Mouse (Mus musculus) hindbrain, embryonic 14.5 days (tissue): ENCODE results near the gene Rem1. TPM values are rescaled to one million over a fixed set of nuclear protein-coding genes. Genes with fewer than 3 reads are reported as not detected.
A peak's percentile ranks its signal among the peaks of the same experiment; 100 is the strongest.

Source experiments
- ATAC-seq: fragments of 200-750 bp; cut with Nextera tagmentation; 2 replicates; pipeline ENCODE4 v1.8.0; 2017; ENCODE audit warnings: moderate number of reproducible peaks, mild to moderate bottlenecking, moderate TSS enrichment, moderate library complexity; ENCODE audit not compliant: low FRiP score
- DNase-seq: peaks from one replicate; pipeline ENCODE4 v3.0.0-alpha.2; 2015; ENCODE audit warnings: low spot score
- H3K27ac ChIP-seq: fragments of 300-500 bp; sonication (generic); 2 replicates; pipeline ENCODE4 v1.5.1; 2014; ENCODE audit warnings: mild to moderate bottlenecking, moderate library complexity
- H3K27me3 ChIP-seq: fragments of 300-500 bp; sonication (generic); 2 replicates; pipeline ENCODE4 v1.6.1; 2014; ENCODE audit warnings: mild to moderate bottlenecking, low read length, mixed read lengths; ENCODE audit not compliant: control insufficient read depth, insufficient read depth
- H3K36me3 ChIP-seq: fragments of 300-500 bp; sonication (generic); replicated peaks from 2 replicates; pipeline ENCODE4 v1.6.1; 2014; ENCODE audit not compliant: control insufficient read depth, insufficient read depth
- H3K4me1 ChIP-seq: fragments of 300-500 bp; sonication (generic); replicated peaks from 2 replicates; pipeline ENCODE4 v1.6.1; 2014; ENCODE audit warnings: antibody characterized with exemption, low read length, mixed read lengths; ENCODE audit not compliant: control insufficient read depth, insufficient read depth
- H3K4me2 ChIP-seq: fragments of 300-500 bp; sonication (generic); replicated peaks from 2 replicates; pipeline ENCODE4 v1.6.1; 2014; ENCODE audit warnings: mild to moderate bottlenecking, moderate library complexity
- H3K4me3 ChIP-seq: fragments of 300-500 bp; sonication (generic); replicated peaks from 2 replicates; pipeline ENCODE4 v1.5.1; 2014; ENCODE audit warnings: mild to moderate bottlenecking, low read length
- H3K9ac ChIP-seq: fragments of 300-500 bp; sonication (generic); 2 replicates; pipeline ENCODE4 v1.6.1; 2014
- H3K9me3 ChIP-seq: fragments of 300-500 bp; sonication (generic); 2 replicates; pipeline ENCODE4 v1.6.1; 2016; ENCODE audit warnings: low read length; ENCODE audit not compliant: control insufficient read depth
- WGBS: fragments of 180-500 bp; shearing (Covaris S2); extraction: QIAGEN DNeasy Blood & Tissue Kit; methylation state at CpG from one replicate; pipeline ENCODE4 v1.1.7; 2014; 5-methylcytosine and 5-hydroxymethylcytosine counted together
- polyA plus RNA-seq: library from polyadenylated mRNA; unstranded; fragments of >200 nt; fragmentation: Nextera tagmentation; extraction: Ambion mirVana; gene quantifications from 2 replicates; pipeline ENCODE4 v1.2.1, GENCODE M21; 2014

Rem1 gene
- polyA plus RNA-seq, 1 experiment from 2014 or later, result 0.87 TPM

DNA sequence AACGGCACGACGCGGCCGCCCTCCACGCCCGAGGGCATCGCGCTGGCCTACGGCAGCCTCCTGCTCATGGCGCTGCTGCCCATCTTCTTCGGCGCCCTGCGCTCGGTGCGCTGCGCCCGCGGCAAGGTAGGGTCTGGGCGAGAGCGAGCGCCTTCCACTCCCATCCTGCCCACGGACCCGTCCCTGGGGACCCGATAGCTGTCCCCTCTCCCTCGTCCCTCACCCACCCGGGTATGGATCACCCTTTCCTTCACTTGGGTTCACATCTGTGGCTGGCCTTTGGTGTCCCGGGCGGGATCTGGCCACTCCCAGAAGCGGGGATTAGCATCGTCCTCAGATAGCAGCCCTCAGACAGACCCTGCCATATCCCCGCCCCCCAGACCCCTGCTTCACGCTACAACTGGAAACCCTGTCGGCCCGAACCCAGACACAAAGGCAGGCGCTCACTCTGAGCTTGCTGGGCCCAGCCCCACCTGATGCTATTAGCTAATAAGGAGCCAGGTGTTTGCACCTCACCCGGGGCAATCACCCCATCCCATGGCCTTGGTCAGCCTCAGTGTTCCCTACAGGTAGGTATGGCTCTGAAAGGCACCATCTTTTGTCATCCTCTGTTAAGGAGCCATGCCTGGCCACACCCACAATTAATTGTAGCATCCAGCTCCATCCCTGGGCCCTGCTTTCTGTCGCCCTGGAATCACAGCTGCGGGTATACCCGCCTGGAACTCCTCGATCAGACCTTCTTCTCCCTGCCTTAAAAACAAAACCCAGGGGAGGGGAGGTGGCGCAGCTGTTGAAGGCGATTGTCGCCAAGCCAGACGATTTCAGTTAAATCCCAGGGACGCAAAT is 43.1 kb downstream of the Rem1 start:
- Histone ChIP-seq H3K9me3 (no peaks in the 10 kb centered on the region), H3K36me3 (peaks cover 28% of the 10 kb centered on the region), H3K4me3 (peak overlapping the region; percentile 95), H3K27me3 (no peaks in the 10 kb centered on the region), H3K27ac (peak overlapping the region; percentile 97), H3K4me2 (peak overlapping the region; percentile 78), H3K9ac (peak overlapping the region; percentile 98), H3K4me1 (peaks cover 31% of the 10 kb centered on the region)
- ATAC-seq (peak; percentile 80), DNase-seq (peak; percentile 54)
- under 1% methylated on average over 45 of the region's 46 CpGs for WGBS

GRCm38 (mm10) chr2:152670983-152671641 is 44.4 kb downstream of the Rem1 start:
- peak overlapping the region; percentile 97 for H3K27ac ChIP-seq
- peaks cover 31% of the 10 kb centered on the region for H3K4me1 ChIP-seq
- peaks cover 40% of the 10 kb centered on the region for H3K36me3 ChIP-seq
- H3K9ac ChIP-seq, result peak overlapping the region; percentile 98
- H3K9me3 ChIP-seq, result no peaks in the 10 kb centered on the region
- H3K27me3 ChIP-seq, result no peaks in the 10 kb centered on the region
- no peak for DNase-seq
- peak overlapping the region; percentile 95 for H3K4me3 ChIP-seq
- peak; percentile 13; the same call in 1 of the 2 replicates for ATAC-seq
- WGBS, result 56% methylated on average over 9 of the region's 9 CpGs
- peak overlapping the region; percentile 78 for H3K4me2 ChIP-seq

- Histone ChIP-seq H3K4me2 (peak overlapping the region; percentile 78), H3K9me3 (no peaks in the 10 kb centered on the region), H3K4me3 (peak overlapping the region; percentile 95), H3K9ac (peak overlapping the region; percentile 98), H3K27me3 (no peaks in the 10 kb centered on the region), H3K36me3 (peaks cover 45% of the 10 kb centered on the region), H3K4me1 (peaks cover 31% of the 10 kb centered on the region), H3K27ac (peak overlapping the region; percentile 97; the same call in 1 of the 2 replicates)
- peak; percentile 62 for DNase-seq
- 28% methylated on average over 5 of the region's 5 CpGs for WGBS
- peak; percentile 56; the same call in 1 of the 2 replicates for ATAC-seq
These were observed 44.9 kb downstream of the Rem1 start for GRCm38 (mm10) chr2:152671642-152671999.

- Histone ChIP-seq H3K27ac (no peak overlapping the region), H3K4me1 (peaks cover 31% of the 10 kb centered on the region)
These were observed 45.4 kb downstream of the Rem1 start for GRCm38 (mm10) chr2:152672166-152672565.

DNA sequence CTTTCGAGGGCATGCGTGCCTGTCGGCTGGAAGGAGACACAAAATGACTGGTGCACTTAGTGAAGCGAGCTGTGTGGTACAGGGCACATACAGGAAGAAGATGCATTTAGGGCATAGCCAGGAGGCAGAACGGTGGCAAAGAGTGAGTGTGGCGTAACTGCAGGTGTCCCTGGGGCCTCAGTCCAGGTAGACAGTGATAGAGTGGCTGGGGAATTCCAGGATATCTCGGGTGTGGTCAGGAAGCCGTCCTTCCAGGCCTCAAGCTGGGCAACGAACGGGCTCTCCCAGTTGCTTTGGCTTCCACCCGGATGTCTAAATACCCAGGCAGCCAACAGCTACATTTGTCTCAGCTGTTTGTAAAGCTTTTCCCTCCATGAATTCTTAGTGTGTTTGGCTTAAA is 47.4 kb downstream of the Rem1 start:
- no peaks in the 10 kb centered on the region for H3K27me3 ChIP-seq
- no peaks in the 10 kb centered on the region for H3K9me3 ChIP-seq
- ATAC-seq (no peak), DNase-seq (no peak)
- H3K9ac ChIP-seq, result no peak overlapping the region
- 83% methylated on average over 11 of the region's 11 CpGs for WGBS
- H3K27ac ChIP-seq, result no peak overlapping the region
- H3K4me3 ChIP-seq, result no peak overlapping the region
- peaks cover 36% of the 10 kb centered on the region for H3K4me1 ChIP-seq
- H3K36me3 ChIP-seq, result peaks cover 70% of the 10 kb centered on the region
- H3K4me2 ChIP-seq, result no peak overlapping the region

More at GRCm38 (mm10) chr2:152672166-152672565, 45.4 kb downstream of the Rem1 start:
- Histone ChIP-seq H3K4me2 (peak overlapping the region; percentile 78), H3K9ac (peak overlapping the region; percentile 98), H3K27me3 (no peaks in the 10 kb centered on the region), H3K9me3 (no peaks in the 10 kb centered on the region), H3K36me3 (peaks cover 51% of the 10 kb centered on the region), H3K4me3 (peak overlapping the region; percentile 95)
- 82% methylated on average over 12 of the region's 12 CpGs for WGBS
- no peak for DNase-seq
- ATAC-seq, result no peak

GRCm38 (mm10) chr2:152675252-152675791 is 48.6 kb downstream of the Rem1 start:
- Histone ChIP-seq H3K9ac (no peak overlapping the region), H3K4me2 (no peak overlapping the region), H3K4me3 (no peak overlapping the region), H3K27me3 (no peaks in the 10 kb centered on the region), H3K9me3 (no peaks in the 10 kb centered on the region), H3K27ac (no peak overlapping the region), H3K4me1 (peaks cover 36% of the 10 kb centered on the region), H3K36me3 (peaks cover 82% of the 10 kb centered on the region)
- ATAC-seq, result no peak
- no peak for DNase-seq
- 87% methylated on average over 13 of the region's 13 CpGs for WGBS

GRCm38 (mm10) chr2:152678302-152678701 is 51.6 kb downstream of the Rem1 start:
- WGBS, result 49% methylated on average over 3 of the region's 3 CpGs
- H3K4me3 ChIP-seq, result no peak overlapping the region
- peaks cover 96% of the 10 kb centered on the region for H3K36me3 ChIP-seq
- no peaks in the 10 kb centered on the region for H3K27me3 ChIP-seq
- H3K9ac ChIP-seq, result no peak overlapping the region
- no peaks in the 10 kb centered on the region for H3K9me3 ChIP-seq
- no peak overlapping the region for H3K4me2 ChIP-seq
- peak; percentile 71 for DNase-seq
- ATAC-seq, result no peak
- H3K27ac ChIP-seq, result no peak overlapping the region; the same call in 1 of the 2 replicates
- peaks cover 11% of the 10 kb centered on the region; the same call in 1 of the 2 replicates for H3K4me1 ChIP-seq

GRCm38 (mm10) chr2:152678925-152679324 is 52.2 kb downstream of the Rem1 start:
- peaks cover 8% of the 10 kb centered on the region; the same call in 1 of the 2 replicates for H3K4me1 ChIP-seq

More at GRCm38 (mm10) chr2:152678925-152679324, 52.2 kb downstream of the Rem1 start:
- WGBS, result 83% methylated on average over 5 of the region's 5 CpGs
- H3K4me2 ChIP-seq, result no peak overlapping the region
- H3K4me3 ChIP-seq, result no peak overlapping the region
- peak overlapping the region; percentile 34 for H3K27ac ChIP-seq
- no peak overlapping the region for H3K9ac ChIP-seq
- no peaks in the 10 kb centered on the region for H3K9me3 ChIP-seq
- no peaks in the 10 kb centered on the region for H3K27me3 ChIP-seq
- peaks cover 100% of the 10 kb centered on the region for H3K36me3 ChIP-seq
- no peak for DNase-seq
- ATAC-seq, result no peak
